Mouse (Mus musculus) midbrain, embryonic 10.5 days (tissue): Measurements from ENCODE around the gene Fam32a. TPM values are rescaled to one million over a fixed set of nuclear protein-coding genes. Genes with fewer than 3 reads are reported as not detected.
A peak's percentile ranks its signal among the peaks of the same experiment; 100 is the strongest.

Experiments used
- DNase-seq: peaks from one replicate; pipeline ENCODE4 v3.0.0-alpha.2; 2017; ENCODE audit warnings: low spot score
- H3K27ac ChIP-seq: fragments of 300-500 bp; sonication (generic); replicated peaks from 2 replicates; pipeline ENCODE4 v1.5.1; 2016; ENCODE audit warnings: mild to moderate bottlenecking
- H3K27me3 ChIP-seq: fragments of 300-500 bp; sonication (generic); 2 replicates; pipeline ENCODE4 v1.6.1; 2016; ENCODE audit warnings: low read depth, mild to moderate bottlenecking; ENCODE audit not compliant: poor library complexity, severe bottlenecking
- H3K36me3 ChIP-seq: fragments of 300-500 bp; sonication (generic); 2 replicates; pipeline ENCODE4 v1.6.1; 2016; ENCODE audit warnings: mild to moderate bottlenecking, moderate library complexity
- H3K4me1 ChIP-seq: fragments of 300-500 bp; sonication (generic); 2 replicates; pipeline ENCODE4 v1.6.1; 2016
- H3K4me3 ChIP-seq: fragments of 300-500 bp; sonication (generic); 2 replicates; pipeline ENCODE4 v1.5.1; 2016; ENCODE audit warnings: mild to moderate bottlenecking, moderate library complexity
- H3K9me3 ChIP-seq: fragments of 300-500 bp; sonication (generic); replicated peaks from 2 replicates; pipeline ENCODE4 v1.6.1; 2016; ENCODE audit warnings: mild to moderate bottlenecking
- WGBS: fragments of 180-500 bp; shearing (Covaris S2); methylation state at CpG from one replicate; pipeline ENCODE4 v1.1.7; 2016; 5-methylcytosine and 5-hydroxymethylcytosine counted together
- polyA plus RNA-seq: library from polyadenylated mRNA; unstranded; fragments of >200 nt; fragmentation: Nextera tagmentation; extraction: Ambion mirVana; gene quantifications from 2 replicates; pipeline ENCODE4 v1.2.1, GENCODE M21; 2016

Gene Fam32a
- polyA plus RNA-seq, 1 experiment from 2014 or later, result 75.2 TPM

- Histone ChIP-seq H3K27ac (no peak overlapping the region), H3K4me1 (no peaks in the 10 kb centered on the region), H3K27me3 (no peaks in the 10 kb centered on the region), H3K36me3 (no peaks in the 10 kb centered on the region), H3K9me3 (no peaks in the 10 kb centered on the region), H3K4me3 (no peak overlapping the region)
- DNase-seq, result no peak
- 91% methylated on average over 12 of the region's 12 CpGs for WGBS
Measured at GRCm38 (mm10) chr8:72270606-72271005, 51.1 kb downstream of the Fam32a start.

GRCm38 (mm10) chr8:72271051-72271660 is 51.6 kb downstream of the Fam32a start:
- no peaks in the 10 kb centered on the region for H3K27me3 ChIP-seq
- DNase-seq, result no peak
- no peaks in the 10 kb centered on the region for H3K36me3 ChIP-seq
- no peaks in the 10 kb centered on the region for H3K9me3 ChIP-seq
- WGBS, result 79% methylated on average over 11 of the region's 11 CpGs
- H3K4me1 ChIP-seq, result no peaks in the 10 kb centered on the region
- no peak overlapping the region for H3K4me3 ChIP-seq
- H3K27ac ChIP-seq, result no peak overlapping the region

- Histone ChIP-seq H3K9me3 (no peaks in the 10 kb centered on the region), H3K27ac (no peak overlapping the region), H3K27me3 (no peaks in the 10 kb centered on the region), H3K4me3 (no peak overlapping the region), H3K4me1 (no peaks in the 10 kb centered on the region), H3K36me3 (no peaks in the 10 kb centered on the region)
- WGBS, result 79% methylated on average over 3 of the region's 3 CpGs
- DNase-seq, result no peak
Measured at GRCm38 (mm10) chr8:72271691-72272090, 52.2 kb downstream of the Fam32a start.

- Histone ChIP-seq H3K36me3 (no peaks in the 10 kb centered on the region), H3K27me3 (no peaks in the 10 kb centered on the region), H3K4me1 (no peaks in the 10 kb centered on the region), H3K4me3 (no peak overlapping the region), H3K27ac (no peak overlapping the region), H3K9me3 (no peaks in the 10 kb centered on the region)
- DNase-seq, result peak; percentile 46
- WGBS, result 18% methylated on average over 3 of the region's 3 CpGs
Measured at GRCm38 (mm10) chr8:72272361-72272760, 52.8 kb downstream of the Fam32a start.

- Histone ChIP-seq H3K4me1 (no peaks in the 10 kb centered on the region), H3K27ac (no peak overlapping the region), H3K4me3 (no peak overlapping the region), H3K36me3 (no peaks in the 10 kb centered on the region), H3K9me3 (no peaks in the 10 kb centered on the region), H3K27me3 (no peaks in the 10 kb centered on the region)
- no peak for DNase-seq
- 82% methylated on average over 1 of the region's 1 CpGs for WGBS
Measured at GRCm38 (mm10) chr8:72273111-72273770, 53.7 kb downstream of the Fam32a start.

GRCm38 (mm10) chr8:72273807-72274206 is 54.3 kb downstream of the Fam32a start:
- no peak for DNase-seq
- no peaks in the 10 kb centered on the region for H3K36me3 ChIP-seq
- H3K4me3 ChIP-seq, result no peak overlapping the region
- H3K9me3 ChIP-seq, result no peaks in the 10 kb centered on the region
- 78% methylated on average over 5 of the region's 5 CpGs for WGBS
- H3K27ac ChIP-seq, result no peak overlapping the region
- H3K27me3 ChIP-seq, result no peaks in the 10 kb centered on the region
- no peaks in the 10 kb centered on the region for H3K4me1 ChIP-seq

Other genes with a start within 250 kb of the Fam32a start
- gene Cyp4f18, start 210.1 kb upstream of the Fam32a start, polyA plus RNA-seq, result 0.32 and 0.36 TPM in 2 replicates
- not detected in 2 replicates for gene Olfr372, start 178.5 kb upstream of the Fam32a start, polyA plus RNA-seq
- gene Olfr373, start 136.6 kb upstream of the Fam32a start, polyA plus RNA-seq, result 0.02 TPM in 1 of 2 replicates, not detected in the other
- not detected in 2 replicates for gene Olfr374, start 112.7 kb upstream of the Fam32a start, polyA plus RNA-seq
- gene Tpm4, start 84.8 kb upstream of the Fam32a start, polyA plus RNA-seq, result 560 and 595 TPM in 2 replicates
- 133 and 145 TPM in 2 replicates for gene Rab8a, start 58.5 kb upstream of the Fam32a start, polyA plus RNA-seq
- 0.07 TPM in 1 of 2 replicates, not detected in the other for gene Hsh2d, start 30.1 kb upstream of the Fam32a start, polyA plus RNA-seq
- gene Cib3, start 6.9 kb upstream of the Fam32a start, polyA plus RNA-seq, result not detected in 2 replicates
- gene Gm11034, start 6.1 kb upstream of the Fam32a start, polyA plus RNA-seq, result not detected in 2 replicates
- 201 and 235 TPM in 2 replicates for gene Ap1m1, start 20.3 kb downstream of the Fam32a start, polyA plus RNA-seq
- gene Gm10282, start 85.5 kb downstream of the Fam32a start, polyA plus RNA-seq, result 38.0 and 38.7 TPM in 2 replicates
- gene Klf2, start 99.3 kb downstream of the Fam32a start, polyA plus RNA-seq, result 4.0 and 4.1 TPM in 2 replicates
- 71.2 and 77.2 TPM in 2 replicates for gene Eps15l1, start 201.7 kb downstream of the Fam32a start, polyA plus RNA-seq
- gene Calr3, start 224.1 kb downstream of the Fam32a start, polyA plus RNA-seq, result 1.8 and 2.1 TPM in 2 replicates
- 16.5 and 16.9 TPM in 2 replicates for gene 1700030K09Rik, start 224.2 kb downstream of the Fam32a start, polyA plus RNA-seq